Mouse (Mus musculus) stomach, postnatal 0 days (tissue): ENCODE measurements at regions not wholly inside any gene's neighbourhood (a gene's known extent, or its start where the extent isn't known, plus 50 kb on each side); places are given as distances from the start of the nearest gene placed in this dataset.

ENCODE experiments used
- CTCF ChIP-seq: IDR thresholded peaks from 2 replicates; pipeline ENCODE4 v1.5.1; 2016; ENCODE audit warnings: antibody characterized with exemption, low read depth, mild to moderate bottlenecking, moderate library complexity
- EP300 ChIP-seq: optimal IDR thresholded peaks from 2 replicates; pipeline ENCODE3; 2016; ENCODE audit warnings: antibody characterized with exemption

- no peak for TF ChIP-seq CTCF
- TF ChIP-seq EP300 = no peak
These were observed 104.0 kb upstream of the Tcerg1l start for GRCm38 (mm10) chr7:138501347-138502014.
